Mouse (Mus musculus) liver, embryonic 12.5 days (tissue): Measurements from ENCODE around the gene Phactr2. TPM values are rescaled to one million over a fixed set of nuclear protein-coding genes. Genes with fewer than 3 reads are reported as not detected.

Experiments
- ATAC-seq: fragments of 200-750 bp; cut with Nextera tagmentation; 2 replicates; pipeline ENCODE4 v1.8.0; 2017; ENCODE audit warnings: moderate number of reproducible peaks, mild to moderate bottlenecking, moderate library complexity
- H3K27ac ChIP-seq: fragments of 300-500 bp; sonication (generic); 2 replicates; pipeline ENCODE4 v1.5.1; 2016; ENCODE audit warnings: mild to moderate bottlenecking
- H3K27me3 ChIP-seq: fragments of 300-500 bp; sonication (generic); replicated peaks from 2 replicates; pipeline ENCODE4 v1.6.1; 2016; ENCODE audit warnings: mild to moderate bottlenecking, moderate library complexity
- H3K36me3 ChIP-seq: fragments of 300-500 bp; sonication (generic); 2 replicates; pipeline ENCODE4 v1.6.1; 2016; ENCODE audit warnings: mild to moderate bottlenecking, moderate library complexity
- H3K4me1 ChIP-seq: fragments of 300-500 bp; sonication (generic); 2 replicates; pipeline ENCODE4 v1.6.1; 2016
- H3K4me2 ChIP-seq: fragments of 300-500 bp; sonication (generic); 2 replicates; pipeline ENCODE4 v1.6.1; 2016; ENCODE audit warnings: mild to moderate bottlenecking, moderate library complexity
- H3K4me3 ChIP-seq: fragments of 300-500 bp; sonication (generic); 2 replicates; pipeline ENCODE4 v1.5.1; 2016; ENCODE audit warnings: mild to moderate bottlenecking, moderate library complexity
- H3K9ac ChIP-seq: fragments of 300-500 bp; sonication (generic); 2 replicates; pipeline ENCODE4 v1.6.1; 2016; ENCODE audit warnings: mild to moderate bottlenecking, moderate library complexity
- H3K9me3 ChIP-seq: fragments of 300-500 bp; sonication (generic); replicated peaks from 2 replicates; pipeline ENCODE4 v1.6.1; 2016; ENCODE audit warnings: mild to moderate bottlenecking, moderate library complexity
- WGBS: fragments of 180-500 bp; shearing (Covaris S2); methylation state at CpG from one replicate; pipeline ENCODE4 v1.1.7; 2016; ENCODE audit not compliant: insufficient replicate concordance; 5-methylcytosine and 5-hydroxymethylcytosine counted together
- polyA plus RNA-seq: library from polyadenylated mRNA; unstranded; fragments of >200 nt; fragmentation: Nextera tagmentation; extraction: Ambion mirVana; gene quantifications from 2 replicates; pipeline ENCODE4 v1.2.1, GENCODE M21; 2016

Phactr2 gene
- polyA plus RNA-seq, 1 experiment from 2014 or later = 10.4 TPM

DNA sequence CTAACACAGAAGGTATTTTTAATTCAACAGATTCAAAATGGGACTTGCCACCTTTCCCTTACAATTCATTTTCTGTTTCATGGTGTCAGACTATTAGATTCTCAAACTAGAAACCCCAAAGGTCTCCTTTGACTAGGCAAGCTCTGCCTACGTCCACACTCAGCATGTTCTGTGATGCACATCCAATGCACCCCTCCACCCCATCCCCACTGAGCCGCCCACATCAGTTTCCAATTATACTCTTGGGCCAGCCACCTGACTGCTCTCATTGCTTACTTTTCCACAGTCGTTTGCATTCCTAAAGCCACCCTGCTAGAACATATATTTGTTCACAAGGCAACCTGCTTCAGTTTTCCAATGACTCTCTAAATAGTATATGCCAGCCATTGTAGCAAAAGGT is 89.3 kb downstream of the Phactr2 start:
- Histone ChIP-seq H3K27ac (no peak overlapping the region), H3K9me3 (no peaks in the 10 kb centered on the region), H3K36me3 (no peaks in the 10 kb centered on the region), H3K4me1 (peaks cover 7% of the 10 kb centered on the region), H3K4me2 (no peak overlapping the region), H3K9ac (no peak overlapping the region), H3K4me3 (no peak overlapping the region), H3K27me3 (no peaks in the 10 kb centered on the region)
- no peak for ATAC-seq
- 56% methylated on average over 3 of the region's 3 CpGs for WGBS

DNA sequence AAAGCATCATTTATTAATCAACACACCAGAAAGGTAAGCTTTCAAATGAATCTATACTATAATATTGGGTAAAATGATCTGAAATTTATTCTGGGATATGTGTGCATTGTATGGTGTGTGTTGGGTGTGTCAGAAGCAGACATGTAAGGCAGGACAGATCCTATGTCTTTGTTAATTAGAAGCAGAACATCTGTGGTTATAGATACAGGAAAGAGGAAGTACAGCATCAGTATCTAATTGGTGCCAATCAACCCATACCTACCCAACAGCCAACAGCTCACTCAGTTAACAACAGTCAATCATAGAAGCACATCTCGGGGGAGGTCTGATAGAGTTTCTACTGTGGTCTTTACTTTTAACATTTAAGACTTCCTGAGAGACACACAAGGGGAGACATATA is 96.3 kb downstream of the Phactr2 start:
- H3K27ac ChIP-seq = no peak overlapping the region
- no peaks in the 10 kb centered on the region for H3K9me3 ChIP-seq
- H3K4me3 ChIP-seq = no peak overlapping the region
- H3K9ac ChIP-seq = no peak overlapping the region
- H3K36me3 ChIP-seq = no peaks in the 10 kb centered on the region
- no peaks in the 10 kb centered on the region for H3K4me1 ChIP-seq
- ATAC-seq = 0 out of 2 replicates have a peak, but pooled peaks have one; percentile 37
- H3K27me3 ChIP-seq = no peaks in the 10 kb centered on the region
- H3K4me2 ChIP-seq = no peak overlapping the region
- 9% methylated on average over 1 of the region's 1 CpGs for WGBS

DNA sequence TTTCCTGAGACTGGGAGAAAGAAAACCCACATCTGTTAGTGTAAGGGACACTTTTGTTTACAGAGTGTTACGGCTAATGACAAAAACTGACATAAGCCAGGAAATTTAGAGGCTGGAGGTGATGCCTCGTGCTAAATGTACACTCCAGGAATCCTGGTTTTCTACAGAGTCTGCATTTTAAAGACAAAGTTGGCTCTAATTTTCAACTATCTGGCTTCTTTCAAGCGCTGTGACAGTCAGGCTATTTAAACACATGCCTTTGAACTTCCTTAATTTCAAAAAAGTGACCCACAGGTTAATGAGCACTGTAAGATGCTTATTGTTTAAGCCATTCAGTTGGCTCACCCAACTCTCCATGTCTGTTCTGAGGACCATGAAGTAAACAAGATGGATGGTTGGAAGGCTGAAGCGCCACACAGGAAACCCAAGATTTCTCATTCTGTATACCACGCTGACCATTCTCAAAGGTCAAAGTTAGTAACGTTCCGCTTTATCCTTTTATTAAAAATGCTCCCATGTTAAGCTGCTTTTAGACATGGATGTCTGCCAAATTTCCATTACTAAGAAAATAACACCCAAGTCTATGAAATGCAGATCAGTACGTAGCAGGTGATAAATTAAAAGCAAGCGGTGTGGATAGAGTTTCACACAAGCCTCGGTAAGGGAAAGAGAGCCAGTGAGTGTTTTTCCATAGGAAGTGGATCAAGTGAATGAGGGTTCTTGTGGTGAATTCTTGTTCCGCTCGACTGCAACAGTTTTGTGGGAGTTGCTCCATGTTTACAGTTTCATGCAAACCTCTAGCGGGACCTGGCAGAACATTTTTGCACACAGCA is 97.6 kb downstream of the Phactr2 start:
- 65% methylated on average over 13 of the region's 13 CpGs for WGBS

DNA sequence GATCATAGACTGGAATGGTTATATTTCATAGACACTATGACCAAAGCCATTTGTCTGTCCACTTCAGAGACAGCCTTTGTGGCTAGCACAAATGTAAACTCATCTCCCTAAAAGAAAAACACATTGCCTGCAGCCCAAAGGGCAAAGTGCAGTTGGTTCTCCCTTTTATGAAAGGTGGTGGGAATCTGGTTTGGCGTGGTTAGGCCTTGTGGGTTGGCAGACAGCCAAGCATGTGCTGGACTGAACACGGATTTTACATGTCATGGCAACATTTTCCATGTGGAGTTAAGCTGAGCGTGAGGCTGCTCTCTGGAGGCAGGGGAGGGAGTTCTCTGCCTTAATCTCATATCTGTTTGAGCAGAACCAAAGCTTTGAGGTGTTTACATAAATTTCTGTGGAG is 98.4 kb downstream of the Phactr2 start:
- Histone ChIP-seq H3K36me3 (no peaks in the 10 kb centered on the region), H3K9me3 (no peaks in the 10 kb centered on the region), H3K27ac (no peak overlapping the region), H3K9ac (no peak overlapping the region), H3K27me3 (no peaks in the 10 kb centered on the region), H3K4me2 (no peak overlapping the region), H3K4me1 (no peaks in the 10 kb centered on the region), H3K4me3 (no peak overlapping the region)
- 52% methylated on average over 3 of the region's 3 CpGs for WGBS
- ATAC-seq = no peak

More for the DNA sequence above, 97.6 kb downstream of the Phactr2 start:
- H3K9me3 ChIP-seq = no peaks in the 10 kb centered on the region
- ATAC-seq = no peak
- H3K4me2 ChIP-seq = no peak overlapping the region
- no peaks in the 10 kb centered on the region for H3K27me3 ChIP-seq
- H3K36me3 ChIP-seq = no peaks in the 10 kb centered on the region
- H3K4me3 ChIP-seq = no peak overlapping the region
- H3K4me1 ChIP-seq = no peaks in the 10 kb centered on the region
- H3K27ac ChIP-seq = no peak overlapping the region
- H3K9ac ChIP-seq = no peak overlapping the region

GRCm38 (mm10) chr10:13369581-13370375 is 104.4 kb downstream of the Phactr2 start:
- H3K27me3 ChIP-seq = no peaks in the 10 kb centered on the region
- no peak overlapping the region for H3K4me2 ChIP-seq
- no peaks in the 10 kb centered on the region for H3K4me1 ChIP-seq
- 54% methylated on average over 13 of the region's 13 CpGs for WGBS
- H3K9me3 ChIP-seq = no peaks in the 10 kb centered on the region
- H3K9ac ChIP-seq = no peak overlapping the region
- H3K36me3 ChIP-seq = no peaks in the 10 kb centered on the region
- no peak overlapping the region for H3K27ac ChIP-seq
- no peak overlapping the region for H3K4me3 ChIP-seq
- no peak for ATAC-seq

- Histone ChIP-seq H3K36me3 (no peaks in the 10 kb centered on the region), H3K27ac (no peak overlapping the region), H3K27me3 (no peaks in the 10 kb centered on the region), H3K9ac (no peak overlapping the region), H3K4me2 (no peak overlapping the region), H3K4me3 (no peak overlapping the region), H3K4me1 (no peaks in the 10 kb centered on the region), H3K9me3 (no peaks in the 10 kb centered on the region)
- 52% methylated on average over 2 of the region's 2 CpGs for WGBS
- ATAC-seq = no peak
Observed at GRCm38 (mm10) chr10:13364286-13364580, 110.0 kb downstream of the Phactr2 start.

GRCm38 (mm10) chr10:13363499-13364285 is 110.5 kb downstream of the Phactr2 start:
- WGBS = 71% methylated on average over 11 of the region's 11 CpGs
- H3K36me3 ChIP-seq = no peaks in the 10 kb centered on the region
- no peaks in the 10 kb centered on the region for H3K9me3 ChIP-seq
- H3K9ac ChIP-seq = no peak overlapping the region
- ATAC-seq = no peak
- H3K27me3 ChIP-seq = no peaks in the 10 kb centered on the region
- H3K4me2 ChIP-seq = no peak overlapping the region
- no peak overlapping the region for H3K4me3 ChIP-seq
- peaks cover 2% of the 10 kb centered on the region; the same call in 1 of the 2 replicates for H3K4me1 ChIP-seq
- H3K27ac ChIP-seq = no peak overlapping the region

- Histone ChIP-seq H3K9ac (no peak overlapping the region), H3K4me2 (no peak overlapping the region), H3K27me3 (no peaks in the 10 kb centered on the region), H3K36me3 (no peaks in the 10 kb centered on the region), H3K4me3 (no peak overlapping the region), H3K27ac (no peak overlapping the region), H3K4me1 (peaks cover 3% of the 10 kb centered on the region; the same call in 1 of the 2 replicates), H3K9me3 (no peaks in the 10 kb centered on the region)
- no peak for ATAC-seq
Observed at GRCm38 (mm10) chr10:13360913-13361312, 113.3 kb downstream of the Phactr2 start.

DNA sequence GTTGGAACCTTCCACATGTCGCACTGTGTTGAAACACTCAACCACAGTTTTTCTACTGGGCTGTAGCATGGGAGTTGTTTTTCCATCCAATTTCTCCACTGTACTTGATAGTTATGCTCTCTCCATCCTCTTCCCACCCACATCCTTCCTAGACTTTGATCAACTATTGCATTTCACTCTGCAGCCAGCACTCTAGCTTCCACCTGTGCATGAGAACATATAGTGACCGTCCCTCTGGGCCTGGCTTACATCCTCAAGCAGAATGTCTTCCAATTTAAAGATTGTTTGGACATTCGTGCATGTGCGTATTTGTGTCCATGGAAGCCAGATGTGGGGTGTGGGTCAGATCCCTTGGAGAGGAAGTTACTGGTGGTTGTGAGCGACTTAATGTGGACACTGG is 114.4 kb downstream of the Phactr2 start:
- WGBS = 68% methylated on average over 5 of the region's 5 CpGs
- ATAC-seq = no peak
- Histone ChIP-seq H3K4me2 (no peak overlapping the region), H3K9ac (no peak overlapping the region), H3K4me3 (no peak overlapping the region), H3K4me1 (peaks cover 3% of the 10 kb centered on the region; the same call in 1 of the 2 replicates), H3K36me3 (no peaks in the 10 kb centered on the region), H3K9me3 (no peaks in the 10 kb centered on the region), H3K27me3 (no peaks in the 10 kb centered on the region), H3K27ac (no peak overlapping the region)

DNA sequence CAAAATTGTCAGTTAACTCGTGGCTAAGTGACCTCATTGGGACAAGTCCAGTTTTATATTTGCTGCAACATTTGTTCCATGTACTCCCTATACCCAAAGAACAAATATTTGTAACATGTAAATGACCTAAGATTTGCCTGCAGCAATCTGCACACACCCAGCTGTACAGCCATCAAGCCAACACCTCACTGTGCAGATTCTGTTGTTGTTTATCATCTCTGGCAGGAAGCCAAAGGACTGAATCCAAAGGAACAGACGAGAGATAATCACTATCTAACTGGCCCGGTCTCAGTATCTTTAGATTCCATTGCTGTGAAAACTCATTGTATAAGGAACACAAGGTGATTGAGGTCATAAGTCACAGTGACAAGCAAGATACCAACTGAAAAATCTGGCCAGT is 115.5 kb downstream of the Phactr2 start:
- Histone ChIP-seq H3K36me3 (no peaks in the 10 kb centered on the region), H3K9ac (no peak overlapping the region), H3K27me3 (no peaks in the 10 kb centered on the region), H3K4me2 (no peak overlapping the region), H3K4me3 (no peak overlapping the region), H3K27ac (no peak overlapping the region), H3K4me1 (peaks cover 3% of the 10 kb centered on the region; the same call in 1 of the 2 replicates), H3K9me3 (no peaks in the 10 kb centered on the region)
- ATAC-seq = no peak
- 31% methylated on average over 3 of the region's 3 CpGs for WGBS

GRCm38 (mm10) chr10:13346609-13347290 is 127.5 kb downstream of the Phactr2 start:
- H3K27ac ChIP-seq = no peak overlapping the region
- H3K4me1 ChIP-seq = no peaks in the 10 kb centered on the region
- H3K9ac ChIP-seq = no peak overlapping the region
- H3K9me3 ChIP-seq = no peaks in the 10 kb centered on the region
- H3K36me3 ChIP-seq = no peaks in the 10 kb centered on the region
- H3K4me3 ChIP-seq = no peak overlapping the region
- H3K4me2 ChIP-seq = no peak overlapping the region
- WGBS = 65% methylated on average over 5 of the region's 5 CpGs
- no peaks in the 10 kb centered on the region for H3K27me3 ChIP-seq
- no peak for ATAC-seq
